Mouse (Mus musculus): ENCODE measurements around the gene Atp13a5.

The Atp13a5 gene

DNA sequence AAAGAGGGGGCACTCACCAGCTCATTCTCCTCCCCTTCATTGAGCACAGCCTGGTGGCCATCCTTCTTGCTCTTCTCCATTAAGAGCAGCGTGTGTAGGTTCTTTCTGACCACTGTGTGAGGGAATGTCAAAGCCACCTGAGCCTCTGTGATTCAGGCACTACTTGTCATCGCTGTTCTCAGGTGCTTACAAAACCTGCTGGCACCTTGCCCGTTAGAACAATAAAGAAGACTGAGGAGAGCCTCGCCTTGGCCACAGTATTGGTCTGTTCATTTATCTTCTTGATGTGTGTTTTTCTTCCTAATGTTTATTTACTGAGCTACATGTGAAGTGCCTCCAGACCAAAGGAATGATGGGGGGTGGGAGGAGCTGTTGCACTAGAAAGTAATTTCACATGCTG is at the start of gene Atp13a5:
Gene Atp13a5 (minus strand): TSS at position 275 of the 400 bp plus-strand sequence.
- no peak for DNase-seq (ENCODE audit: low spot score)

DNA sequence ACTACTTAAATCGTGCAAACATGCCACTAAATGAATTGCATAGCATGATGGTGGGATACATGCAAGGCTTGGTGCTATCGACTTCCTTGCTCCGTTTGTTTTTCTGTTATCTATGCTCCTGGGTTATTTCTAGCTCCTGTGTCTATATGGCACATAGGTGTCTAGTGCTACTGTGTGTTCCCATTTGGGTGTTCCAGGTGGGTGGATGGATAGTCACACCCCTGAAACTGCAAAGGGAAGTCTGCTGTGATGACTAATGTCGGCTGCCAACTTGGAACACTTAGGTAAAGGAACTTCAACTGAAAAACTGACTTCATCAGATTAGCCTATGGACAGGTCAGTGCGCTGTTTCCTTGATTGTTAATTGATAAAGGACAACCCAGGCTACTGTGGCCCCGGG is 36.3 kb upstream of the Atp13a5 start:
- no peak for DNase-seq (ENCODE audit: low spot score)

DNA sequence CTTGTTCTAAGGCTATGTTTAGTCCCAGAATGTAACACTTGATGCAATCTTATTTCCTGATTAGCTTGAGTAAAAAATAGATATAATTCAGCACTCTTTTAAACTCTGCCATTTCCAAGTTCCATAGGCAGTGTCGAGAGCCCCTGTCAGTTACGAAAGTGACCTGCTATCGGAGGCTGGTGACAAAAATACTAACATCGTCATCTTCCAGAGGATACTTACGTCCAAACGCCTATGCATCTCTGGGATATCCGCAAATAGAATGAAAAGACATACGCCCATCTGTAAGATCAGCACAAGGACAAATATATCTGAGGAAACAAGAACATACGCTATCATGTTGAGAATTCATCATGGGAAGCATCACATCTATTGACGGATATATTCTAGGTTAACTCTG is 28.8 kb upstream of the Atp13a5 start:
- DNase-seq (ENCODE audit: low spot score) = no peak

DNA sequence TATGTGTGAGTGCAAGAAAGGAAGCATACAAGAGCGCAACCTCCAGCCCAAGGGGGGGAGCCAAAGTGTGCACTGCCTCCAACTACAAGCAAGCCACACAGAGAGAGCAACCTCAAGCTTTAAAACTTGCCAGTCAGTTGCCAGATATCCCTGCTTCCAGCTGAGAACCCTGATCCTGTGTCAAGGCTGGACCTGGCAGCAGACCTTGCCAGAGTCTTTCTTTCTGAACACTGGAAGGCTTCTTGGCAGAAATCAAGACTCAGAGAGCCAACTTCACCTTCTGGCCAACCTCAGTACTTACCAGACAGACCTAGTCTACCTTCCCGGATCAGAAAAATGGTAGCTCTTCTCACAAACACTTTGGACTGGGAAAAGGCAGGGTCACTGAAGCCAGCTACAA is 20.5 kb upstream of the Atp13a5 start:
- DNase-seq (ENCODE audit: low spot score) = no peak

DNA sequence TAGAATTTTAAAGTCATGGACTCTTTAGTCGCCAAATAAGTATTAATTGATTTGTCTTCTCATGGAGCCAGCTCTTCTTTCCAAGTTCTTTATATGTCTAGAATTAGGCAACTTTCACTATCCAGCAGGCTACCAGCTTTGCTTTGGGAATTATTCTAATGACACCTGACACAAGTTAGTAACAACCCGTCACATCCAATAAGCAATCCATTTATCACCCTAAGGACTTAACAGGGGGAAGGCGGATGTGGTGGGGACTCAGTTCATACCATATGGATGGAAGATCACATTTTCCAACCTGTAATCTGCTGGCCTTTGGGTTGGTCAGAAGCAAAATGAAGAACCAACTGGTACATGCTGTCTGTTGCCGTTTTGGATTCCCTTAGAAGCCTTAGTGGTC is 6.2 kb upstream of the Atp13a5 start:
- DNase-seq (ENCODE audit: low spot score) = no peak

DNA sequence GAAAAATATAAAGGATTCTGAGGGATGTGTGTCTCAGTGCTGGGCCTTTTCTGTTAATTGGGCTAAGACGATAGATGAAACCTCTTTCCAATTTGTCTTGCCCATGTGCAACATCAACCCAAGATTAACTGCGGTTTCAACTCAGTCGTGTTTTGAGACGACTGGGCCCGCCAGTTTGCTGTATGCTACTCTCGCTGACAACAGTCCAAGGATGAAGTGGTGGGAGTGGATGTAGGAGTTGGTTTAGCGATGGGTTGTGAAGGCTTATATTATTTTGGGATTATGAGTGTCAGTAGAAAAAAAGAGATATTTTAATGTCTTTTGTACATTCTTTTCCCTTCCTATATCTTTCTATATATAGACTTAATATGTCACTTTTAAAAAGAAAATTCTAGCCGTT is 3.9 kb downstream of the Atp13a5 start:
- DNase-seq (ENCODE audit: low spot score) = no peak

DNA sequence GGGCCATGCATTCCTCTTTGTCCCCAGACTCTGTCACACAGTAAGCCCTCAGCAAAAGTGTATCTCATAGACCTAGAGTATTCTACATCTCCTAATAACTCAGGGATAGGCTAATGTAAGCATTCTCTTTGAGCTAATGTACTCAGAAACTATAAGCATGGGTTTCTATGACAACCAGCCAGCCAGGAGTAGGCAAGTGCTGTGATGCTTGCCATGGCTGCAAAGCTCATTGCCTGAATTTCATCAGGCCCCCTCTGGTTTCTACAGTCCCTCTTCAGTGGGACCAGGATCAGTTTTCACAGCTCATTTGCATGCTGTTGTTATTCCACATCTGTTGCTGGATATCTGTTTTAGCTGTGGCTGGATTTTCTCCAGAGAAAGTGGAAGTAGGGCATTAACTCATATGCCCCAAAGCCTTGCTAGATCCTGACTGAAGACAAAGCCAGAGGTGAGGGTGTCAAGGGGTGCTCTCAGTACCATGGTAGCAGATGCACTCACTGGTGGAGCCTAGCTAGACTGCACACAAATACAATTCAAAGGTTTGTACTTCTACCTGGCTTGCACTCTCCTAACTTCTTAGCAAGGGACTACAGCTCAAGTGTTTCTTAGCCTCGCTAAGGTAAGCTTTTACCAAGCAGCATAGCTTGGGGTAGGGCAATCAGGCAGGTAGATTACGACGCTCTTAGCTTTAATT is 47.0 kb downstream of the Atp13a5 start:
- DNase-seq (ENCODE audit: low spot score) = no peak

DNA sequence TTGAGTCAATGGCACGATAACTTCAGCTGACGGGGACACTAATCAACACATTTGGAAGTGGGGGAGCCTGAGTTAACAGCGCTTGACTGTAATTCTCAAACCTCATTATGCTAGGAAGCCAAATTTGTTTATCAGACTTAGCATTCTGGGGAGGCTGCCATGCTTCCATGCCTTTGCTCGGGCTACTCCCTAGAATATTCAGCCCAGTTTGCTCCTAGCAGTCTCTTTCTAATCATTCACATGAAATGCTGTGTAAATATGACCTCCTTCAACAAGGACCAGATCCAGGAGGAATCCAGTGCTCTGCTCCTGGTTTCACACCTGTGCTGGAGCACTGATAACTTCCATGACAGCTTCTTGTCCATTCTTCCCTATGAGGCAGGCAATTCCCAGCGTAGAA is 47.6 kb downstream of the Atp13a5 start:
- no peak for DNase-seq (ENCODE audit: low spot score)

DNA sequence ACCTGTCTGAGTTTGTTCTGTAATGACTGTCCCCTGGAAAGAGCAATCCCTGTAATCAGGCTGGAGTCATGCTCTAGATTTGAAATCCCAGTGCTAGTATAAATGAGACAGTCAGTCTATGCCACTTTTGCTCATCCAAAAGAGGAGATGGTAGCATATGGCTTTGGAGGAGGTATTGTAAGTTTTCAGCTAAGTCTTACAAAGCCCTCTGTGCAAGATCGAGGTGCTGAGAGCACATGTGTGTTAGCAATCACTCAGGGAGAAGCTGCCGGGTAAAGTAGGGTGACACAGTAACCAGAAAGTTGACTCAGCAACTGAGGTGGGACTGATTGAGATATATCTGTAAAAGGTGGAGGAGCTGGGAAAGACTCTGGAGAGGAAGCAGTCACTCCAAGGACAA is 49.3 kb downstream of the Atp13a5 start:
- DNase-seq (ENCODE audit: low spot score) = no peak

DNA sequence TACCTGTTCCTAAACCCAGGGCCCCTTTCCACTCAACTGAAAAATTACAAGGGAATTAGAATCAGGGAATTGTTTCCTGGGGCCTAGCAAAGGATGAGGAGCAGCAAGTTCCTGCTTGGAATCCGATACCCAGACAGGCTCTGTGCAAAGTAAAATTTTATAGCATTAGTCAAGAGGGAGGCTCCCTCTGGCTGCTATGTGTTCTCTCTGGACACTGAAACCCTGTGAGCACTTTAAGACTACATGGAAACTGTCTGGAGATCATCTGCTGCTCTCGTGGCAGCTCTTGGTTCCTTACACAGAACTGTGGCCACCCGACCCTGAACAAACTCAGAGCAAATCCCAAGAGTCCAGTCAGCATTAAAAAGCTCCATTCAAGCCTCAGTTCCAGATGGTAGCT is 50.6 kb downstream of the Atp13a5 start:
- no peak for DNase-seq (ENCODE audit: low spot score)

DNA sequence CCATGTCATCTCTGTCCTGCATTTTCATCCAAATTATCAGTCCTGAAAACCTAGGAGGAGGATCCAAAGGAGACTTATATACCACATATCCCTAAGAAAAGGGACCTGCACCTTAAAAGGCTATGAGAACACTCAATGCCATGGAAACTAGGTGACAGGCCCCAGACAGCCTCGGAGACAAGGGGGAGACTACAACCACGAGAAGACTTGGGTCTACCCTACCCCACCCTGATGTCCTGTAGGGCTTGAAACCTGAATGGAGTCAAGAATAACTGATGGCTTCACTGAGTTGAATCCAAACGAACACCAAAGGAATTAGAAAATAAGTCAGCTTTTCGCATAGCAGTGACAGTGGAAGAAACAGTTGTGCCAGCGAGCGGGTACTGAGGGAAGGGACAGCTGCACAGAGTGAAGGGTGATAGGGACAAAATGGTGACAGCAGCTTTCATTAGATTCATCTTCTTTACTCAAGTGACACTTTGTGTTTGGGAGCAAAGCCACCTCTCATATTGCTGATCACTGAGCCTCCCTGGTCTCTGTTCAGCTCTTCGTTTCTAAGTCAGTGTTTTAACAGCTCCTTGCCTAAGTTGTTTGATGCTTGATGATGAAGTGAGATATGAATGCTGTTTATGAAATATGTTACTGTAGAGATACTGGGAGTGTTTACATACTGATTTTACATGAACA is 53.2 kb downstream of the Atp13a5 start:
- DNase-seq (ENCODE audit: low spot score) = no peak

DNA sequence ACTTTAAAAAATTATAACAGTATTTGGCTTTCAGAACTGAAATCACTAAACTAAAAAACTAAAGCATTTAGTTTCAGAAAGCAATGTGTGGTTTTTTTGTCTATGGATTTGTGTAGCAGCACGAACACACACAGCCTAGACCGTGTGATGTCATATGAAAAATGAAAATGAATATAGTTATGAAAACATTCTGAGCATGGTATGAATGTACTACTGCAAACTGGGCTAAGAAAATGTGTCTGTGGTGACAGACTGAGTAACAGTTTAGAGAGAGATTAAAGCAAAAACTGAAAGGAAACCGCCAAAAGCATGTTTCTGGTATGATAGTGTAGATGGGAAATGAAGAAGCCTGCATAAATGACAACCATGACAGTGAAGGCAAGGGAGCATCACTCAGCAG is 57.8 kb downstream of the Atp13a5 start:
- no peak for DNase-seq (ENCODE audit: low spot score)

DNA sequence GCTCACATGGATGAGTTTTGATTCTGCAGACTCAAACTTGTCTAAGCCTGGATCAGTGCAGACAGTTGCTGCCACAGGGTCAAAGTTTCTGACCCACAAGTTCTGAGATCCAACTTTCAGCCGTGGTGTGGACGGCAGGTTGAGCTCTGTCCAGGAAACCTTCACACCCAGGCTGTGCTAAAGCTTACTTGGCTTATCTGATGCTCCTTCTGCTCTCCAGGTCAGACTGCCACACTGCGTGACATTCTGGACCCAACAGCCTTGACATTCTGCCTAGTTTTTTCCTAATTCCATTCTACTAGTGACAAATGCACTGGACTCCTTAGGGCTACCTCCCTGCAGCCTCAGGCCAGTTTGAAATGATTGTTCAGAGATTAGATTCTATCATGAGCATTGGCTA is 63.1 kb downstream of the Atp13a5 start:
- DNase-seq (ENCODE audit: low spot score) = no peak

DNA sequence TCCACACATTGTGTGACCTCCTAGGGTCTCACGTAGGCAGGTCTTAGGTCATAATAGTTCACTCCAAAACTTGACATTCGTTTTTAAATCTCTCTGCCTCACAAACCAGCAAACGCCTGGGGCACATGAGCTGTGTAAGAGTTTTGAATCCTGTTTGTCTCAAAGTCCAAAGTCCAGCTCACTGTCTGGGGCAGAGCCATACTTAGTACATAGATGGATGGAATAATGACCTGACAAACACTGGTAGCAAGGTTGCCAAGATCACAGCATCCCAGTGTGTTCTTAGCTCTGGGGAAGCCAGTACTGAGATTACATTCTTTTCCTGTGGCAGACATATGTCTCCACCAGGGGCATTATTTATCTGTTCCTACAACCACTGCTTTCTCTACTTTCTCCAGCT is 63.5 kb downstream of the Atp13a5 start:
- no peak for DNase-seq (ENCODE audit: low spot score)

DNA sequence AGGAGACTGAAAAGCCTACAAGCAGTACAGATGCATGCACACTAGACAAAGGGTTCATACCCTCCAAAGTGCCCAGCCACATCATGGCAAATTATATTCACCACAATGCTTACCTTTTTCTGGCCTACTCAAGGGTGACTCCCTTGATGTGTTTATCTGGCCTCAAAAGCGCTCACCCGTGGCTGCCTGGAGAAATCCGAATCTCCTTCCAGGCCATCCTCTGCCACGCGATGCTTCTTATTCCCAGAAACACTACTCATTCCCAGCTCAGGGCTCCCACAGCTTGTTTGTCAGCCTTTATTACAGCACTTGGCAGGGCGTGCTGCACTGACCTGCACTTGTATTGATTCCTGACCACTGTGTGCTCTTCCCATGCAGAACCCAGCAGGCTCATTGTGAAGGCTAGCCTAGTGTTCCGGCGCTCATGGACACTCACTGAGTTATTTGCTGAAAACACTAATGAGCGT is 80.9 kb downstream of the Atp13a5 start:
- DNase-seq (ENCODE audit: low spot score) = no peak

DNA sequence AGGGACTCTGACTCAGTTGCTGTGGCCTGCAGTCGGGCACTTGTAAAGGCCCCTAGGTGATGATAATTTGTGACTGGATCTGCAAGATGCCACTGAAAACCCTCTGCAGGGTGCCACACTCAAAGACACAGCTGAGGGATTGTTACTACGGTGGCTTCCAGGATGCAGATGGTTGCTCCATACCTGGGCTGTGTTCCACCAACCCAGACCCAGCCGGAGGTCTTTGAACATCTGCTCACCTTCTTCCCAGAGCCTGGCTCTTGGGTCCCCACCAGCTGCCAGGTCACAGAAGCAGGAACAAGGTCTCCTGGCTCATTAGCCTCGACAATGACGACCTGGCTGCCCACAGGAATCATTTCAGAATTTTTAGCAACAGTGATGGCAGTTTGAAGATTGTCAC is 97.8 kb downstream of the Atp13a5 start:
- DNase-seq (ENCODE audit: low spot score) = no peak

DNA sequence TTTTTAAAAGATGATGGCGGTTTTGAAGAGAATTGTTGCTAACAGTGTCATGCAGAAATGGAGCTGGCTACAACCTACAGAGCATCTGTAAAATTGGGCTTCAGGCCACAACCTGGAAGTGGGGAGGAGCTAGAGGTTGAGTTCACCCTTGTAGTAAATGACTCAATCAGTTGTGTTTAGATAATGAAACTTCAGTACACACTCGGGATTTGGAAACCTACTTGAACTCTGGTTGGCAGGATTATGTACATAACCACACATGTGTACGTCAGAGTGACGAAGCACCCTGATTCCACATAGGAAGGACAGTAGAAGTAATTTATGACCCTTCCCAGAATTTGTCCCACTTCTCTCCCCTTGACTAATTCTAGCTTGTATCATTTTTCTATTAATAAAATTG is 124.2 kb downstream of the Atp13a5 start:
- DNase-seq (ENCODE audit: low spot score) = no peak

DNA sequence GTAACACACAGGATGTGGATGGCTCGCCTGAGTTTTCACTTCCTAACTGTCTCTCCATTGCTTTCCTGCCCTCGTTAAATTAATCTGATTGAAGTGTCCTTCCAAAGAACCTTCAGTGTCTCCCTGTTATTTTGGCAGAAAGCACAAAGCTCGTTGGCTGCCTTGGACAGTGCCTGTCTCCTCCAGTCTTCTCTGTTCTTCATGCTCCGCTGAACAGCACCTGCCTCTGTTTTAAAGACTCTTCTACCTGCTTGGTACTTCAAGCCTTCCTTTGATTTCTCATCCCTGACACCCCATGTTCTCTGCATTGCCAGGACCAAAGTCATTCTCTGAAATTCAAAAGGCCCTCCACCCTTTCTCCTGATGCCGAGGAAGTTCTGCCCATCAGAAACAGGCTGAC is 142.6 kb downstream of the Atp13a5 start:
- no peak for DNase-seq (ENCODE audit: low spot score)

DNA sequence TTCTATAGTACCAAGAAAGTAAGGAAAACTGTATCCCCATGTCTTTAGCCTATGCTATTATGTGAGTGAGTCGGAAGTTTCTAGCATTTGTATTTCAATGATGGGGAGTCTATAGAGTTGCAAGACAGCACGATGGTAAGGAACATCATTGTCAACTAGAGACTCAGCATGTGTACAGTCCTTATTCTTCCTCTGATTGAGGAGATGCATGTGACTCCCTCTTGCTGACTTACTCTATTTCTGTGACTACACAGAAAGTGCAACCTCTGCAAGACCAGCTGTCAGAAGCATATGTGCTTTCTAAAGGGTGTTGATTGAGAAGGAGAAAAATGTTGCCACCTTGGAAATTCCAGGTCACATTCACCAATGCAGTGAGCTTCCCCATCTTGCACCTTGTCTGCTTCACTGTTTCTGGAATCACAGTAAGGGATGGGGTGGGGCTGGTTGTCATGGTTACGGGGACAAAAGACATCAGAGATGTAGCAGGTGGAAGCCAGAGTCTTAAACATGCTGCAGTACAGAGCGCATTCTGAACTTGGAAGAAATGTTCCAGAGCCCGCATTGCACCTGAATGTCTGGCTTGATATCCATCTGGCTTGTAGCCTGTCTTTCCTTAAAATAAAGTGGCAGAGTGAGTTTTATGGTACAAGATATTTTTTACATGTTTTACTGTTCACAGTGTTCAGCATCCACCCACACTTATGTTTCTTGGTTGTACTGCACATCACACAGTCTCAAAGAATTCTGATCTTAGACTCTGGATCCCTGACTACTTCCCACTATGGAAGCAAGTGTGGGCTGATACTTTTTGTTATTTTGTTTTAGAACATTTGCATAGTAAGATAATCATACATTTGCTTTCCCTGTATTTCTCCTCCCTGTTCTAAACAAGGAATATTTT is 161.9 kb downstream of the Atp13a5 start:
- no peak for DNase-seq (ENCODE audit: low spot score)

DNA sequence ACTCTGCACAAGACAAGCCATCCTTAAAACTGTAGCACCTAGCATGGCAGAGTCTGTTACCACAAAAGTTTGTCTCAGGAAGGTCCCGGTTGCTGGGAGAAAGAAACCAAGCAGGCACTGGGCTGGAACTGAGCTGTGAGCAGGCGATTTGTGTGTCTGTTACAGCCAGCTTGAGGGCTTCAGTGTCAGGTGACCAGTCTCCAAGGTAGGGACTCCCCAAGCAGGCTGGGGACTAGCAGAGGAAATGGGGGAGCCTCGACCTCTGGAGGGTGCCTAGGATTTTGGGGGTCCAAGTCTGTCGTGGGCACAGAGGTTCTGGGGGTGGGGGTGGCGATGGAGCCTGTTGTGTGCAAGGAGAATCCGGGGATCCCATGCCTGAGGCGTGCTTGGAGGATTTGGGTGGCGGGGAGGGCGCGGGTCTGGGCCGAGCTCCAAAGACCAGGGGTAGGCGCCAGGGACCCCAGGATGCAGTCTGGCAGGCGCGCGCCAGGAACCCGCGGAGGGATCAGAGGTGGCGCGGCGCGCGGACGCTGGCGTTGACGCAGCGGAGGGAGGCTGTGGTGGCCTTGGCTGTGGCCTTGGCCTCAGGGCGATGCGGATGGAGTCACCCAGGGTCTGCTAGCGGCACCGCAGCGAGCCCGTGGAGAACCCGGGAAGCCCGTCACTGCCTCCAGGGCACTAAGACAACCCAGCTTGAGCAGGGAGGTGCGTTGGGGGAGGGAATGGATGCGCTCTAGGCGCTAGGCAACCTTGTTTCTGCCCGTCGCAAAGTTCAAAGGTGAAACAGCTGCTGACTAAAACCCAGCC is 168.7 kb downstream of the Atp13a5 start, which contains the start of gene Hrasls:
Gene Hrasls (plus strand): TSS at position 91 of the 807 bp plus-strand sequence.
- DNase-seq (ENCODE audit: low spot score) = no peak

DNA sequence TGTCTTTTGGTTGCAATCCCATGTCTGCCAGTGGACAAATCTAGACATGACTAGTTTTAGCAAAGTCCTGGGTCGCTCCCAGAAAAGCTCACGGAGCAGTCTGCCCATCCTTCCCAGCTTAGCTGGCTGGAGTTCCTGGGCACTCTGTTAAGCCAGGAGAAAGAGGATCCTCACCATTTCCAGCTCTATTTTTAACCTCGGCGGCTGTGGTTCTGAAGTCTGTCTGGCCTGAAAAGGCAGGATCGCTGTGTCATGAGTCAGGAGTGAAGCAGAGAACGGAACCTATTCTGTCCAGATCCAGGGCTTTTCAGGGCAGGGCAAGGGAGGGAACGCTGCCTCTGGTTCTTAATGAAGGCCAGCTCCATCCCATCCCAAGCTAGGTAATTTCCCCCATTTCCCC is 169.7 kb downstream of the Atp13a5 start:
- no peak for DNase-seq (ENCODE audit: low spot score)

DNA sequence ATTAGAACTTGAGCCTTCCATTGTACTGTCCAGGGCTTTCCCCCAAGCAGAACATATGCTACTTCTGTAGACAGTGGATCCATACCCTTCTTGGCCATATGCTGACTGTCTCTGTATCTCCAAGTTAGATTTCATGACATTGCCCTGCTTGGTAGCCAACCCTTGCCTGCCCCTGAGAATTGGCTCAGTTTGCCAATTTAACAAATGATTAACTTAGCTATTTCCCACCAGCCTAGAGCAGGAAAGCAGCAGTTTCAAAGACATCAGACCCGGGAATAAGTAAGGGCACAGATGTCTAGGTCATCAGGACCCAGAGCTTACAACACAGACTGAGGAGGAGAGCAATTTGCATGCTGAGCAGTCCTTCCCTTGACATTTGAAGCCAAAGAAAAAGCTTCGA is 173.0 kb downstream of the Atp13a5 start:
- no peak for DNase-seq (ENCODE audit: low spot score)
